Mouse (Mus musculus) olfactory bulb, adult 2 months (tissue): ENCODE results near the gene Ifnlr1.

Experiments
- CTCF ChIP-seq: fragments of 200-500 bp; IDR thresholded peaks from 2 replicates; pipeline ENCODE4 v1.5.1; 2012; ENCODE audit warnings: low read depth, mild to moderate bottlenecking, low read length, moderate library complexity; ENCODE audit not compliant: insufficient read depth
- POLR2A ChIP-seq: fragments of 200-500 bp; IDR thresholded peaks from 2 replicates; pipeline ENCODE4 v1.6.1; 2012; ENCODE audit warnings: mild to moderate bottlenecking, low read depth, low read length, moderate library complexity; ENCODE audit not compliant: insufficient read depth

DNA sequence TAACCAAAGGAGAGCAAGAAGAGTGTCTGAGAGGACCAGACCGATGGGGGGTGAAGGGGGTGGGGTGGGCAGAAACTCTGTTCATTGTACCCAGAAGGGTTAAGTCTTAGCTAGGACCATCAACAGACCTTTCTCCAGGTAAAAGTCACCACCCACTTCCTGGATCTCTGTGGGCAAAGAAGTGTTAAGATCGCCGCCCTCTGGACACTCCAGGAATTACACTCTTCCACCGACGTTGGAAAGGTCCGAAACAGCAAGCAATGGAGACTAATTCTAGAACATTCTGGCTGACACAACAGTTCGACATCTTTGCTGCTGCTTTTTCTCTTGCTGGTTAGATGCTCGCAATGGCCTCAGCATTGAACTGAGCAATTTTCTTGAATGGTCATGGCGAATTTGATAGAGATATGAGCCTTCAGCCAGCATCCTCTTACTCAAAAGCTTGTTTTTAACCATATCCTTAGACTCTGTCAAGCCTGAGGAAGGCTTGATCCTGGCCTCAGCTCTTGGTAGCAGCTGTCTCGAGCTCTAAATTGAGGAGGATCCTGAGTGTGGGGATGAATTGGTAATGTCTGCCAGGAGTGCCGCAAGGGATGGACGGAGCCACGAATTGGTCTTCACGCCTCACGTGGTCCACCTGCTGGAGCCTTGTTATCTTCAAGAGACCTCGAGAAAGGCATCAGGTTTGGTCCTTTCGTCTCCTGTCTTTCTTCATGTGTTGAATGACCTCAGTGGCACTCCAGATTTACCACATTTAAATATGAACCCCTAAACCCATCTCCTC, 19.7 kb upstream of the Ifnlr1 start:
- TF ChIP-seq POLR2A, result no peak
- 0 out of 2 replicates have a peak, but pooled peaks have one; percentile 16 for TF ChIP-seq CTCF
